Mouse (Mus musculus): ENCODE measurements around the gene N4bp2l2. TPM values are rescaled to one million over a fixed set of nuclear protein-coding genes. Genes with fewer than 3 reads are reported as not detected.
A peak's percentile ranks its signal among the peaks of the same experiment; 100 is the strongest.

N4bp2l2 gene
- polyA plus RNA-seq, 1 experiment from 2014 or later = 43.9 TPM

DNA sequence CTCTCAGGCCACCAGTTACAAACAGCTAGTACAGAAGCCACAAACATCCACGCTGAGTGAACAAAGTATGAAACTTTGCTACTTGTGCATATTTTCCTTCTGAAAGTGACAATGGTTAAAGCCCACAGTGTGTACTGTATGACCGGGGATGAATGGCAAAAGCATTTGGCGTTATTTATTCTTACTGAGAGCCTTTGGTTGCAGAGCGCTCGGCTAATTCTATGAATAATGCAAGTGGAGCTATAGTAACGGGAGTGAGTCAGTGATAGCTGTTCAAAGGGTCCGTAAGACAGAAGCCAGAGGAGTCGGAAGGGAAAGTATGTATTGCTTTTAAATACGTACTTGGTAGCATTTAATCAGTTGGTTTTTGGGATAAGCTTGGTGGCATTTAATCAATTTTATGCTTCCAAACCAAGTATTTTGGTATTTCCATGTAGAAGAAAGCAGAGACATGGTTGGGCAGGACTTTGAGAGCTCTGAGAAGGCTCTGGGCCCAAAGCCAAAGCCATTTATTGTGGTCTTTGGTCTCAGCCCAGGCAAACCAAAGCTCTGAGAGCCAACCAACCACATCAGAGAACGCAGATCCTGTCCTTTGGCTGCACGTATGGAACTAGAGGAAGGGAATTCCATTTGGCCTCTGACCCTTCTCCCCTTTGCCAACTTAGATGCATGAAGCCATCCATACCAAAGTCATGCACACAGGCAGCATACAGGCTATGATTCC, 95.3 kb downstream of the N4bp2l2 start:
- Histone ChIP-seq H3K4me2 (ENCODE audit: low read length) (no peak overlapping the region), H3K36me3 (ENCODE audit: control insufficient read depth, insufficient read depth, low read length) (peaks cover 60% of the 10 kb centered on the region), H3K9ac (ENCODE audit: low read length) (no peak overlapping the region), H3K27me3 (replicated peaks; ENCODE audit: control insufficient read depth, insufficient read depth, low read length) (no peaks in the 10 kb centered on the region), H3K4me3 (ENCODE audit: low read depth, low read length) (no peak overlapping the region), H3K4me1 (replicated peaks; ENCODE audit: control insufficient read depth, insufficient read depth, low read length) (no peaks in the 10 kb centered on the region), H3K27ac (ENCODE audit: low read depth) (no peak overlapping the region), H3K9me3 (ENCODE audit: control insufficient read depth, low read length) (no peaks in the 10 kb centered on the region)
- DNase-seq (ENCODE audit: low spot score) = no peak
- 88% methylated on average over 11 of the region's 11 CpGs for WGBS
- ATAC-seq (replicated peaks; ENCODE audit: low FRiP score, low TSS enrichment, low read depth) = no peak

DNA sequence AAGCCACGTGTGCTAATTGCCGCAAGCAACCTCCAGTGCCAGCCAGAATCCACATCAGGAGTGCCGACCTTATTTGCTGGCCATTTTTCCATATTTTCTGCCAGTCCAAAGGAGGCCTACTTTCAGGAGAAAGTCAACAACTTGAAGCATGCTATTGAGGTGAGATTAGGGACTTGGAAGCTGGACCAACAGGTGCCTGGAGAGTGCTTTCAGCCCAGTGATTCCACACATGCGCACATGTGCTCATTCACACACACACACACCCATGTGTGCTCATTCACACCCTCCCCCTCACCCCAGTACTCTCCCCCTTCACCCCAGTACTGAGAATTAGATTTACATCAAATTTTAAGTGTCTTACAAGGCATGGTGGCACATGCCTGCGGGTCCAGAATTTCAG, 99.0 kb downstream of the N4bp2l2 start:
- Histone ChIP-seq H3K27me3 (replicated peaks; ENCODE audit: control insufficient read depth, insufficient read depth, low read length) (no peaks in the 10 kb centered on the region), H3K36me3 (ENCODE audit: control insufficient read depth, insufficient read depth, low read length) (peaks cover 74% of the 10 kb centered on the region), H3K27ac (ENCODE audit: low read depth) (no peak overlapping the region), H3K9me3 (ENCODE audit: control insufficient read depth, low read length) (no peaks in the 10 kb centered on the region), H3K9ac (ENCODE audit: low read length) (no peak overlapping the region), H3K4me3 (ENCODE audit: low read depth, low read length) (no peak overlapping the region), H3K4me1 (replicated peaks; ENCODE audit: control insufficient read depth, insufficient read depth, low read length) (no peaks in the 10 kb centered on the region), H3K4me2 (ENCODE audit: low read length) (no peak overlapping the region)
- ATAC-seq (replicated peaks; ENCODE audit: low FRiP score, low TSS enrichment, low read depth) (no peak), DNase-seq (ENCODE audit: low spot score) (no peak)
- WGBS = 90% methylated on average over 5 of the region's 5 CpGs

- Histone ChIP-seq H3K36me3 (ENCODE audit: control insufficient read depth, insufficient read depth, low read length) (peaks cover 71% of the 10 kb centered on the region), H3K9ac (ENCODE audit: low read length) (no peak overlapping the region), H3K4me2 (ENCODE audit: low read length) (no peak overlapping the region), H3K9me3 (ENCODE audit: control insufficient read depth, low read length) (no peaks in the 10 kb centered on the region), H3K27me3 (replicated peaks; ENCODE audit: control insufficient read depth, insufficient read depth, low read length) (no peaks in the 10 kb centered on the region), H3K4me3 (ENCODE audit: low read depth, low read length) (no peak overlapping the region), H3K4me1 (replicated peaks; ENCODE audit: control insufficient read depth, insufficient read depth, low read length) (no peaks in the 10 kb centered on the region), H3K27ac (ENCODE audit: low read depth) (no peak overlapping the region)
- 64% methylated on average over 3 of the region's 3 CpGs for WGBS
- ATAC-seq (replicated peaks; ENCODE audit: low FRiP score, low TSS enrichment, low read depth) = no peak
- peak; percentile 48 for DNase-seq (ENCODE audit: low spot score)
Measured at GRCm38 (mm10) chr5:150566226-150566625, 99.8 kb downstream of the N4bp2l2 start.

- H3K4me1 ChIP-seq (replicated peaks; ENCODE audit: control insufficient read depth, insufficient read depth, low read length) = no peaks in the 10 kb centered on the region
- H3K9me3 ChIP-seq (ENCODE audit: control insufficient read depth, low read length) = no peaks in the 10 kb centered on the region
- H3K27ac ChIP-seq (ENCODE audit: low read depth) = no peak overlapping the region
- DNase-seq (ENCODE audit: low spot score) (peak; percentile 42), ATAC-seq (replicated peaks; ENCODE audit: low FRiP score, low TSS enrichment, low read depth) (no peak)
- 94% methylated on average over 6 of the region's 6 CpGs for WGBS
- no peak overlapping the region for H3K9ac ChIP-seq (ENCODE audit: low read length)
- H3K4me2 ChIP-seq (ENCODE audit: low read length) = no peak overlapping the region
- peaks cover 74% of the 10 kb centered on the region for H3K36me3 ChIP-seq (ENCODE audit: control insufficient read depth, insufficient read depth, low read length)
- no peak overlapping the region for H3K4me3 ChIP-seq (ENCODE audit: low read depth, low read length)
- no peaks in the 10 kb centered on the region for H3K27me3 ChIP-seq (replicated peaks; ENCODE audit: control insufficient read depth, insufficient read depth, low read length)
Measured at GRCm38 (mm10) chr5:150564426-150564825, 101.6 kb downstream of the N4bp2l2 start.

GRCm38 (mm10) chr5:150561783-150562182, 104.2 kb downstream of the N4bp2l2 start:
- DNase-seq (ENCODE audit: low spot score) (peak; percentile 42), ATAC-seq (replicated peaks; ENCODE audit: low FRiP score, low TSS enrichment, low read depth) (no peak)
- Histone ChIP-seq H3K9ac (ENCODE audit: low read length) (no peak overlapping the region), H3K27ac (ENCODE audit: low read depth) (no peak overlapping the region), H3K4me3 (ENCODE audit: low read depth, low read length) (no peak overlapping the region), H3K9me3 (ENCODE audit: control insufficient read depth, low read length) (no peaks in the 10 kb centered on the region), H3K27me3 (replicated peaks; ENCODE audit: control insufficient read depth, insufficient read depth, low read length) (no peaks in the 10 kb centered on the region), H3K4me2 (ENCODE audit: low read length) (no peak overlapping the region), H3K36me3 (ENCODE audit: control insufficient read depth, insufficient read depth, low read length) (peaks cover 66% of the 10 kb centered on the region), H3K4me1 (replicated peaks; ENCODE audit: control insufficient read depth, insufficient read depth, low read length) (no peaks in the 10 kb centered on the region)
- WGBS = 83% methylated on average over 5 of the region's 5 CpGs

DNA sequence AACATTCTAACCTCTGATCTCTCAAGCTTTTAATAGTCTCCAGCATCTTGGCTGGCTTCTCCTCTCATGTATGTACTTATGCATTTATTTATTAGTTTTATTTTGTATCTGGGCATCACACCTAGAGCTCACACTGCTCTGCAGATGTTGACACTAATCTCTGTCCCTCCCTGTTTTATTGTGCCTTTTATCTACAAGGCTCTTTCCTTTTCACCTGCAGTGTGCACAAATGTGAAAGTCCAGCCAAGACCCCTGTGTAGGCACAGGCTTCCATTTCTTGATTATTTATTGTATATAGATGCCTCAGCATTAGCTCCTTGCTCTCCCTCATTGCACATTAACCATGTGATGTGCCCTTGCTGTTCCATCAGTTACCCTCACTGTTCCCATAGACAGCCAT, 104.6 kb downstream of the N4bp2l2 start:
- H3K9me3 ChIP-seq (ENCODE audit: control insufficient read depth, low read length) = no peaks in the 10 kb centered on the region
- H3K9ac ChIP-seq (ENCODE audit: low read length) = no peak overlapping the region
- peaks cover 63% of the 10 kb centered on the region for H3K36me3 ChIP-seq (ENCODE audit: control insufficient read depth, insufficient read depth, low read length)
- DNase-seq (ENCODE audit: low spot score) = no peak
- H3K4me3 ChIP-seq (ENCODE audit: low read depth, low read length) = no peak overlapping the region
- H3K27ac ChIP-seq (ENCODE audit: low read depth) = no peak overlapping the region
- no peak; the same call in 1 of the 2 replicates for ATAC-seq (replicated peaks; ENCODE audit: low FRiP score, low TSS enrichment, low read depth)
- H3K27me3 ChIP-seq (replicated peaks; ENCODE audit: control insufficient read depth, insufficient read depth, low read length) = no peaks in the 10 kb centered on the region
- no peak overlapping the region for H3K4me2 ChIP-seq (ENCODE audit: low read length)
- no peaks in the 10 kb centered on the region for H3K4me1 ChIP-seq (replicated peaks; ENCODE audit: control insufficient read depth, insufficient read depth, low read length)

GRCm38 (mm10) chr5:150560851-150561250, 105.1 kb downstream of the N4bp2l2 start:
- no peaks in the 10 kb centered on the region for H3K27me3 ChIP-seq (replicated peaks; ENCODE audit: control insufficient read depth, insufficient read depth, low read length)
- WGBS = 94% methylated on average over 5 of the region's 5 CpGs
- no peaks in the 10 kb centered on the region for H3K4me1 ChIP-seq (replicated peaks; ENCODE audit: control insufficient read depth, insufficient read depth, low read length)
- no peak for ATAC-seq (replicated peaks; ENCODE audit: low FRiP score, low TSS enrichment, low read depth)
- H3K9ac ChIP-seq (ENCODE audit: low read length) = no peak overlapping the region
- H3K27ac ChIP-seq (ENCODE audit: low read depth) = no peak overlapping the region
- DNase-seq (ENCODE audit: low spot score) = peak; percentile 4
- no peaks in the 10 kb centered on the region for H3K9me3 ChIP-seq (ENCODE audit: control insufficient read depth, low read length)
- H3K4me2 ChIP-seq (ENCODE audit: low read length) = no peak overlapping the region
- no peak overlapping the region for H3K4me3 ChIP-seq (ENCODE audit: low read depth, low read length)
- H3K36me3 ChIP-seq (ENCODE audit: control insufficient read depth, insufficient read depth, low read length) = peaks cover 65% of the 10 kb centered on the region

GRCm38 (mm10) chr5:150559519-150560103, 106.4 kb downstream of the N4bp2l2 start:
- H3K4me3 ChIP-seq (ENCODE audit: low read depth, low read length) = no peak overlapping the region
- no peak overlapping the region for H3K9ac ChIP-seq (ENCODE audit: low read length)
- H3K4me1 ChIP-seq (replicated peaks; ENCODE audit: control insufficient read depth, insufficient read depth, low read length) = no peaks in the 10 kb centered on the region
- WGBS = 93% methylated on average over 6 of the region's 6 CpGs
- H3K27ac ChIP-seq (ENCODE audit: low read depth) = no peak overlapping the region
- peaks cover 69% of the 10 kb centered on the region for H3K36me3 ChIP-seq (ENCODE audit: control insufficient read depth, insufficient read depth, low read length)
- H3K9me3 ChIP-seq (ENCODE audit: control insufficient read depth, low read length) = no peaks in the 10 kb centered on the region
- no peaks in the 10 kb centered on the region for H3K27me3 ChIP-seq (replicated peaks; ENCODE audit: control insufficient read depth, insufficient read depth, low read length)
- no peak overlapping the region for H3K4me2 ChIP-seq (ENCODE audit: low read length)
- ATAC-seq (replicated peaks; ENCODE audit: low FRiP score, low TSS enrichment, low read depth) = no peak
- peak; percentile 15 for DNase-seq (ENCODE audit: low spot score)

All from intestine, embryonic 14.5 days (tissue).